18 mouse cellular contexts compared by ENCODE assay signal in genomic region chr5:134915311-134915710, GRCm38 (mm10). TPM values are rescaled to one million over a fixed set of nuclear protein-coding genes. Genes with fewer than 3 reads are reported as not detected.
DNase-seq lines count a peak whose midpoint lies in the region; ATAC-seq lines count a peak whose summit lies in the region.
"Had no signal": no experiment of that assay in that cellular context is flagged by ENCODE, and none has a peak within 500 bp of the region (broad histone marks: within the 10 kb centered on the region; RNA-seq: fewer than 3 reads in every experiment).

Cldn13 (minus strand) TSS chr5:134915526.

- intact Hi-C loops in heart, postnatal 36 days (cut with DNase I): no loop called here

- peak within 1 kb of the TSS; percentile 46 for H3K4me2 ChIP-seq in heart, embryonic 13.5 days
- H3K4me2 ChIP-seq: kidney, embryonic 15.5 days; midbrain, embryonic 12.5 days had no signal

- peak within 1 kb of the TSS; percentile 49 for H3K27ac ChIP-seq in heart, embryonic 13.5 days (replicated peaks)
- H3K27ac ChIP-seq: kidney, embryonic 15.5 days; midbrain, embryonic 12.5 days had no signal

- ATAC-seq in heart, embryonic 13.5 days (ENCODE audit: extremely low read depth, insufficient number of reproducible peaks, low FRiP score, low TSS enrichment): no peak
- ATAC-seq: hindbrain, embryonic 16.5 days; lung, postnatal 0 days had no signal

- no peaks in the 10 kb centered on the region; the same call in 1 of the 2 replicates for H3K9me3 ChIP-seq in heart, embryonic 13.5 days
- H3K9me3 ChIP-seq: kidney, embryonic 15.5 days had no signal

- no peak for DNase-seq in heart, postnatal 36 days
- peak; percentile 88 for DNase-seq in c-Kit-positive CD71-positive TER-119-negative erythroid progenitor cells, embryonic 14.5 days (ENCODE audit: low read depth)
- DNase-seq in liver: peak; percentile 94
- DNase-seq in spleen, postnatal 10 days (ENCODE audit: low spot score in 2 of 2): peak; percentile 80 to 85
- DNase-seq in gastrocnemius, postnatal 4 days (ENCODE audit: low spot score in 2 of 2): no peak
- no peak for DNase-seq in kidney, postnatal 14 days
- no peak for DNase-seq in urinary bladder, adult 2 months (ENCODE audit: low spot score)
- DNase-seq: layer of hippocampus, adult 9-11 months; left cerebral cortex, postnatal 4 days; thymus, postnatal 4 days had no signal

- H3K36me3 ChIP-seq in heart, embryonic 13.5 days: no peaks in the 10 kb centered on the region
- H3K36me3 ChIP-seq: kidney, embryonic 15.5 days; midbrain, embryonic 12.5 days had no signal

- peaks cover 7% of the 10 kb centered on the region for H3K4me1 ChIP-seq in heart, embryonic 13.5 days
- H3K4me1 ChIP-seq: kidney, embryonic 15.5 days; midbrain, embryonic 12.5 days had no signal

- WGBS in heart, embryonic 13.5 days: 61% methylated on average over 8 of the region's 8 CpGs

- H3K27me3 ChIP-seq in heart, embryonic 13.5 days (replicated peaks): peaks cover 13% of the 10 kb centered on the region; the same call in 1 of the 2 replicates
- H3K27me3 ChIP-seq: midbrain, embryonic 12.5 days had no signal

- peak within 1 kb of the TSS; percentile 37 for H3K4me3 ChIP-seq in heart, embryonic 13.5 days
- H3K4me3 ChIP-seq: kidney, embryonic 15.5 days; midbrain, embryonic 12.5 days had no signal

- H3K9ac ChIP-seq in heart, embryonic 13.5 days: peak within 1 kb of the TSS; percentile 54; the same call in 1 of the 2 replicates
- H3K9ac ChIP-seq: kidney, embryonic 15.5 days; midbrain, embryonic 12.5 days had no signal

RNA-seq across cellular contexts. Expression of gene Cldn13, which starts in this region (rescaled TPM):
- polyA plus RNA-seq in heart, embryonic 13.5 days (2015; fragmentation: Nextera tagmentation; extraction: Ambion mirVana): 3.2 and 9.9 TPM in 2 replicates
- not detected for total RNA-seq in heart, postnatal 36 days (2021)
- total RNA-seq in gastrocnemius, postnatal 4 days (2021): not detected
- polyA plus RNA-seq in urinary bladder, adult 2 months (2012; rRNA removed): not detected in 2 replicates
- total RNA-seq: gastrocnemius, adult 18-20 months; left cerebral cortex, postnatal 4 days had no signal
- polyA plus RNA-seq: C2C12; hindbrain, embryonic 16.5 days; small intestine, adult 2 months had no signal

Comparison
In these comparisons a context has a peak if more than half of its experiments do, and no peak if none do; other contexts are left out.
1. DNase-seq: peak in c-Kit-positive CD71-positive TER-119-negative erythroid progenitor cells, embryonic 14.5 days (single experiment), liver (single experiment) and spleen, postnatal 10 days (2 of 2); none in heart, postnatal 36 days (0 of 2), gastrocnemius, postnatal 4 days (0 of 2), kidney, postnatal 14 days (single experiment) and urinary bladder, adult 2 months (single experiment).